Mouse (Mus musculus): ENCODE measurements around the gene AI464131. TPM values are rescaled to one million over a fixed set of nuclear protein-coding genes. Genes with fewer than 3 reads are reported as not detected.
"Not testable (repeated sequence)": the region's sequence is repeated elsewhere in the genome, so short reads cannot be mapped to it uniquely, and the experiment has no call there.

Gene AI464131
- polyA plus RNA-seq, 1 experiment from 2014 or later: 5.7 TPM

GRCm38 (mm10) chr4:41468396-41469080 is 34.3 kb downstream of the AI464131 start:
- Histone ChIP-seq H3K27ac (no peak overlapping the region), H3K4me1 (peaks cover 11% of the 10 kb centered on the region), H3K36me3 (no peaks in the 10 kb centered on the region), H3K4me2 (no peak overlapping the region), H3K4me3 (replicated peaks) (no peak overlapping the region), H3K9me3 (no peaks in the 10 kb centered on the region), H3K27me3 (replicated peaks) (no peaks in the 10 kb centered on the region), H3K9ac (no peak overlapping the region)
- 54% methylated on average over 17 of the region's 17 CpGs for WGBS
- no peak for ATAC-seq (ENCODE audit: insufficient read depth, low FRiP score, low read depth)

- Histone ChIP-seq H3K27ac (peak overlapping the region; percentile 59), H3K4me2 (peak overlapping the region; percentile 50), H3K9ac (peak overlapping the region; percentile 59), H3K4me3 (replicated peaks) (peak overlapping the region; percentile 85), H3K9me3 (no peaks in the 10 kb centered on the region), H3K36me3 (no peaks in the 10 kb centered on the region), H3K27me3 (replicated peaks) (no peaks in the 10 kb centered on the region), H3K4me1 (peaks cover 10% of the 10 kb centered on the region)
- 4% methylated on average over 17 of the region's 17 CpGs for WGBS
- no peak; the same call in 1 of the 2 replicates for ATAC-seq (ENCODE audit: insufficient read depth, low FRiP score, low read depth)
Measured at GRCm38 (mm10) chr4:41465287-41465665, 37.6 kb downstream of the AI464131 start.

GRCm38 (mm10) chr4:41464345-41465286 is 38.3 kb downstream of the AI464131 start, which contains the start of the genes Kif24 and Nudt2:
TSS of gene Kif24 (minus strand) at chr4:41464887.
TSS of gene Nudt2 (plus strand) at chr4:41465151.
- peak within 1 kb of the TSS; percentile 85 for H3K4me3 ChIP-seq (replicated peaks)
- H3K27me3 ChIP-seq (replicated peaks): no peaks in the 10 kb centered on the region
- peak within 1 kb of the TSS; percentile 59 for H3K9ac ChIP-seq
- WGBS: under 1% methylated on average over 70 of the region's 70 CpGs
- no peaks in the 10 kb centered on the region for H3K36me3 ChIP-seq
- H3K4me2 ChIP-seq: peak within 1 kb of the TSS; percentile 69
- ATAC-seq (ENCODE audit: insufficient read depth, low FRiP score, low read depth): peak; percentile 98
- peaks cover 10% of the 10 kb centered on the region for H3K4me1 ChIP-seq
- peak within 1 kb of the TSS; percentile 75 for H3K27ac ChIP-seq
- no peaks in the 10 kb centered on the region for H3K9me3 ChIP-seq

GRCm38 (mm10) chr4:41463051-41463738 is 39.7 kb downstream of the AI464131 start:
- not testable (repeated sequence) for H3K27me3 ChIP-seq (replicated peaks); H3K4me1 ChIP-seq; H3K9me3 ChIP-seq; H3K27ac ChIP-seq; H3K9ac ChIP-seq; H3K36me3 ChIP-seq; ATAC-seq (ENCODE audit: insufficient read depth, low FRiP score, low read depth)
- peak overlapping the region; percentile 85; the same call in 1 of the 2 replicates for H3K4me3 ChIP-seq (replicated peaks)
- 64% methylated on average over 3 of the region's 3 CpGs for WGBS
- peak overlapping the region; percentile 69 for H3K4me2 ChIP-seq

- Histone ChIP-seq H3K9me3 (no peaks in the 10 kb centered on the region), H3K27ac (no peak overlapping the region), H3K36me3 (no peaks in the 10 kb centered on the region), H3K9ac (no peak overlapping the region), H3K4me1 (peaks cover 7% of the 10 kb centered on the region; the same call in 1 of the 2 replicates), H3K4me3 (replicated peaks) (no peak overlapping the region), H3K27me3 (replicated peaks) (no peaks in the 10 kb centered on the region), H3K4me2 (no peak overlapping the region)
- 95% methylated on average over 1 of the region's 1 CpGs for WGBS
- no peak for ATAC-seq (ENCODE audit: insufficient read depth, low FRiP score, low read depth)
Measured at GRCm38 (mm10) chr4:41460690-41461089, 42.2 kb downstream of the AI464131 start.

- Histone ChIP-seq H3K4me2 (no peak overlapping the region), H3K9me3 (no peaks in the 10 kb centered on the region), H3K36me3 (no peaks in the 10 kb centered on the region), H3K9ac (no peak overlapping the region), H3K27me3 (replicated peaks) (no peaks in the 10 kb centered on the region), H3K4me1 (no peaks in the 10 kb centered on the region), H3K27ac (no peak overlapping the region), H3K4me3 (replicated peaks) (no peak overlapping the region)
- WGBS: 91% methylated on average over 3 of the region's 3 CpGs
- ATAC-seq (ENCODE audit: insufficient read depth, low FRiP score, low read depth): no peak
Measured at GRCm38 (mm10) chr4:41447595-41447994, 55.3 kb downstream of the AI464131 start.

Other genes with a start within 250 kb of the AI464131 start
- gene Ubap2, start 227.9 kb downstream of the AI464131 start, polyA plus RNA-seq (2015; fragmentation: Nextera tagmentation; extraction: Ambion mirVana): 54.3 and 55.7 TPM in 2 replicates
- 56.2 and 58.7 TPM in 2 replicates for gene Dcaf12, start 188.2 kb downstream of the AI464131 start, polyA plus RNA-seq (2015; fragmentation: Nextera tagmentation; extraction: Ambion mirVana)
- 48.9 and 49.5 TPM in 2 replicates for gene Ubap1, start 154.1 kb downstream of the AI464131 start, polyA plus RNA-seq (2015; fragmentation: Nextera tagmentation; extraction: Ambion mirVana)
- 5.5 and 6.1 TPM in 2 replicates for gene Kif24, start 38.2 kb downstream of the AI464131 start, polyA plus RNA-seq (2015; fragmentation: Nextera tagmentation; extraction: Ambion mirVana)
- gene Nudt2, start 37.9 kb downstream of the AI464131 start, polyA plus RNA-seq (2015; fragmentation: Nextera tagmentation; extraction: Ambion mirVana): 48.0 and 55.7 TPM in 2 replicates
- 0.30 and 0.55 TPM in 2 replicates for gene 1110017D15Rik, start 14.3 kb upstream of the AI464131 start, polyA plus RNA-seq (2015; fragmentation: Nextera tagmentation; extraction: Ambion mirVana)
- 2.9 and 3.5 TPM in 2 replicates for gene Fam219a, start 66.5 kb upstream of the AI464131 start, polyA plus RNA-seq (2015; fragmentation: Nextera tagmentation; extraction: Ambion mirVana)
- 3.0 and 3.7 TPM in 2 replicates for gene Dnaic1, start 66.7 kb upstream of the AI464131 start, polyA plus RNA-seq (2015; fragmentation: Nextera tagmentation; extraction: Ambion mirVana)
- 18.3 and 24.0 TPM in 2 replicates for gene Enho, start 137.2 kb upstream of the AI464131 start, polyA plus RNA-seq (2015; fragmentation: Nextera tagmentation; extraction: Ambion mirVana)
- gene Cntfr, start 194.0 kb upstream of the AI464131 start, polyA plus RNA-seq (2015; fragmentation: Nextera tagmentation; extraction: Ambion mirVana): 8.3 and 11.8 TPM in 2 replicates
- gene Il11ra1, start 196.9 kb upstream of the AI464131 start, polyA plus RNA-seq (2015; fragmentation: Nextera tagmentation; extraction: Ambion mirVana): 153 and 157 TPM in 2 replicates
- 59.5 and 61.1 TPM in 2 replicates for gene Rpp25l, start 210.5 kb upstream of the AI464131 start, polyA plus RNA-seq (2015; fragmentation: Nextera tagmentation; extraction: Ambion mirVana)
- 124 and 130 TPM in 2 replicates for gene Dctn3, start 220.1 kb upstream of the AI464131 start, polyA plus RNA-seq (2015; fragmentation: Nextera tagmentation; extraction: Ambion mirVana)
- not detected in 2 replicates for gene Arid3c, start 228.1 kb upstream of the AI464131 start, polyA plus RNA-seq (2015; fragmentation: Nextera tagmentation; extraction: Ambion mirVana)

Data from stomach, embryonic 15.5 days (tissue).